Mouse (Mus musculus) cortical plate, adult 2 months (tissue): ENCODE data around the gene Trpv4. TPM values are rescaled to one million over a fixed set of nuclear protein-coding genes. Genes with fewer than 3 reads are reported as not detected.

Source experiments
- H3K27ac ChIP-seq: fragments of 200-500 bp; 2 replicates; pipeline ENCODE4 v1.5.1; 2012; ENCODE audit warnings: low read length, control low read depth, inconsistent platforms; ENCODE audit not compliant: insufficient read depth
- H3K4me1 ChIP-seq: fragments of 200-500 bp; 2 replicates; pipeline ENCODE4 v1.6.1; 2011; ENCODE audit warnings: low read length; ENCODE audit not compliant: control insufficient read depth, insufficient read depth
- H3K4me3 ChIP-seq: fragments of 200-500 bp; 2 replicates; pipeline ENCODE4 v1.5.1; 2011; ENCODE audit warnings: mild to moderate bottlenecking, low read length, control low read depth; ENCODE audit not compliant: insufficient read depth
- CTCF ChIP-seq: fragments of 200-500 bp; IDR thresholded peaks from 2 replicates; pipeline ENCODE4 v1.5.1; 2011; ENCODE audit warnings: mild to moderate bottlenecking, control low read depth, low read length; ENCODE audit not compliant: insufficient read depth; ENCODE audit errors: extremely low read depth
- POLR2A ChIP-seq: fragments of 200-500 bp; IDR thresholded peaks from 2 replicates; pipeline ENCODE4 v1.6.1; 2011; ENCODE audit warnings: mild to moderate bottlenecking, low read length, control low read depth; ENCODE audit not compliant: insufficient read depth; ENCODE audit errors: extremely low read depth
- polyA plus RNA-seq: library from polyadenylated mRNA; depleted of rRNA; stranded (reverse); fragments of >200 nt; gene quantifications from 2 replicates; pipeline ENCODE4 v1.2.3, GENCODE M21; 2012

Trpv4 gene
- polyA plus RNA-seq, 1 experiment, result 2.1 TPM

DNA sequence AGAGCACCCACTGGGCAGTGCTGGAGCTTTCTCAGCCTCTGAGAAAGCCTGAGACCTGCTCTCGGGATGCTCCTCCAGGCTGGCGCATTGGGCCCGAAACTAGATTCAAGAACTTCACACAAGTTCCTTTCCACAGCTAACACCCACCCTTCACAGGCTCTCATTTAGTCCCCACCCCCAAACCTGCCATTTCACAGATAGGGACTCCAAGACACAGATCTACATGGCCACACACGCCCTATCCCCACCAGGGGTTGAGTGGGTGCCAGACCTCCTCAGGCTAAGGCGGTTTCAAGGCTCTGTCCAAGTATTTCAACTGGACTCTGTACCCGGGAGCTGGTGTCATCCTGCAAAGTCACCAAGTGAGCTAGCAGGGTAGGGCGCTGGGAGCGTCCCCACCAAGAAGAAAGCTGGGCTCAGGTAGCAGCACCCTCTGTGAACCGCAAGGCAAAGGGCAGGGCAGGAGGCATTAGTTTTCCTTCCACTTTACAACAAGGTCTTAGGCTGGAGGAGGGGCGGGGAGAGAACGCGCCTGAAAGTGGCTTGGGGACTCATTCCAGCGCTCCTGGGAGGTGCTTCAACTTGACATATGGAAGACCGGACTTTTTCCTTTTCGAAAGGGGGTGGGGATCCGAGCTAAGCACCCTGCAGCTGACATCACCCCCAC, 31.6 kb upstream of the Trpv4 start:
- H3K27ac ChIP-seq, result no peak overlapping the region

DNA sequence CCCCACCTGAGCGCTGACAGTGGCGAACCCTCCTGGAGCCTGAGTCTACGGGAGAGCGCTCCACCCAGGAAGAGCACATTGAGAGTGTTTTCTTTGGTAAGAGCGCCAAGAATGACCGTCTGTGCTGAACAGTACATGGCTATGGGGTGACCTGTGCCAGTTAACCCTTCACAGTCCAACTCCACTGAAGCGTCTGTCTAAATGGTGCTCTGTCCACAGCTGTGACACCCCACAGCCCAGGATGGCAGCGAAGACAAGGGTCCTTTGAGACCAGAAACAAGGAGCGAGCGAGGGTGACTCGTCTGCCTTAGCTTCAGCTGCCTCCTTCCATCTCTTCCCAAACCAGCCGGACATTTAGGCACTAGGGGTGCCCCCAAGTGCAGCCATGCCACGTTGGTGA, 30.5 kb upstream of the Trpv4 start:
- H3K27ac ChIP-seq, result peak overlapping the region; percentile 63; the same call in 1 of the 2 replicates
- H3K4me1 ChIP-seq, result peaks cover 7% of the 10 kb centered on the region
- TF ChIP-seq CTCF, result no peak
- TF ChIP-seq POLR2A, result no peak
- H3K4me3 ChIP-seq, result no peak overlapping the region; the same call in 1 of the 2 replicates

More for the DNA sequence above, 31.6 kb upstream of the Trpv4 start:
- Histone ChIP-seq H3K4me3 (peak overlapping the region; percentile 65), H3K4me1 (peaks cover 7% of the 10 kb centered on the region)
- TF ChIP-seq POLR2A, result no peak
- TF ChIP-seq CTCF, result no peak

- Histone ChIP-seq H3K27ac (no peak overlapping the region), H3K4me3 (no peak overlapping the region), H3K4me1 (peaks cover 7% of the 10 kb centered on the region)
- TF ChIP-seq CTCF (no peak), POLR2A (no peak)
Observed at GRCm38 (mm10) chr5:114687901-114688300, 29.7 kb upstream of the Trpv4 start.

DNA sequence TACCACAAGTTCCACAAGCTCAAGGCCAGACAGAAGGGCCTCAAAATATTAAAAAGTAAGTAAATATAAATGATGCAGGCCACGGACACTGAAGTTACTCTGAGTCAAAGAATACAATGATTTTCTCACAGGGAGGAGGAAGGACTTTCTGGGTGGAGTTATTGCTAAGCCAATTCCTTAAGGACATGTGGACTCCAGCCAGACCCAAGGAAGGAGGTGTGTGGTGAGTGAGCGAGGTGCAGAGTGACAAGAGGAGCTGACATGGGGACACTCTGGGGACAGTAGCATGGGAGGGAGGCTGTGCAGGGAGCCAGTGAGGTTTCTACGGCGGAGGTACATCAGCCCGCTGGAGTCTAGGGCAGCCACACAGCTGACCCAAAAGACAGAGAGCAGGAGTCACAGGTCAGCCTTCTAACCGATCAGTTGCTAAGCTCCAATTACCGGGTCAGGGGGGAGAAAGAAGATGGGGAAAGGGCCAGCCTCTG, 28.5 kb upstream of the Trpv4 start:
- Histone ChIP-seq H3K27ac (no peak overlapping the region), H3K4me3 (no peak overlapping the region), H3K4me1 (peaks cover 7% of the 10 kb centered on the region)
- TF ChIP-seq POLR2A, result no peak
- no peak for TF ChIP-seq CTCF

- TF ChIP-seq POLR2A (no peak), CTCF (no peak)
- Histone ChIP-seq H3K4me1 (peaks cover 5% of the 10 kb centered on the region; the same call in 1 of the 2 replicates), H3K4me3 (no peak overlapping the region), H3K27ac (no peak overlapping the region)
Observed at GRCm38 (mm10) chr5:114685986-114686385, 27.8 kb upstream of the Trpv4 start.

DNA sequence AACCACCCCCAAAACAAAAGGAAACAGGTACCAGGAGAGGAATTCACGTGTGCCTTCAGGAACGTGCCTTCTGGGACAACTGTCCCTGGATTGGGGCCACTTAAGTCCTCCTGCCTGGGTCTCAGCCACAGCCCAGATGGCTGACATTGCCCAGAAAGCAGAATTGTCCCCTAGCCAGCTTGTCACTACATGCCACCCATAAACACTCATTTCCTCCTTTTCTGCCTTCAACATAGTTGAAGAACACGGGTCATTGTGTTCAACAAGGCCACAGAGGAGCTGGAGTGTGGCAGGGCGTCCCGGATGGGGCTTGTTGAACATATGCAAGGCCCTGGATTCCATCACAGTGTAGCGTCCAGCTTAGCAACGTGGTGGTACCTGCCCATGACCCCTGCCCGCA, 23.5 kb upstream of the Trpv4 start:
- Histone ChIP-seq H3K4me1 (no peaks in the 10 kb centered on the region), H3K27ac (no peak overlapping the region), H3K4me3 (no peak overlapping the region)
- TF ChIP-seq CTCF (no peak), POLR2A (no peak)

DNA sequence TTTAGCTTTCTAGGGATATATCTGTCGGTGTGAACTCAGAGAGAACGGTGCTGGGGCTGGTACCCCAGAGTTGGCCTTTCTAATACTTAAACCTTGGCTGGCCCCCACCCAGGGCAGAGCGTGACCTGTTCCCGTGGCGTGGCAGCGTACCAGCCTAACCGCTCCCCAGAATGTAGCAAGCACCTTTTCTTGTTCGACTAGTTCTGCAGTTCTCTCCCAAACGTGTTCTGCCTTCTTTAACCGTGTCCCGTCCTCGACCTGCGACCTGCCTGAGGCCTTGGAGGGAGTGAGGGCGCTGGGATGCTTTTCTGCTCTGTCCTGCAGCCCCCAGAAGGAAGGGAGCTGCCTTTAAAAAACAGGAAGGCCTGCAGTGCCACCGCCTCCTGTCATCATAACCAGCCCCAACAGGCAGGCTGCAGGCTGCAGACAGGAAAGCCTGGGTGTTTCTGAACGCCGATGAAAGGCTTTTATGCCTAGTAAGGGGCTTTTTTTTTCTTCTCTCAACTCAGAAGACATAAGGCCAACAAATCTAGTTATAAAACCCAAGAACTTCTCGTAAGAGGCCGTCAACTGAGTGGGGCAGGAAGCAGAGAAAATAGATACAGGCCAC, 22.6 kb upstream of the Trpv4 start:
- no peak for TF ChIP-seq POLR2A
- TF ChIP-seq CTCF, result no peak
- Histone ChIP-seq H3K4me1 (no peaks in the 10 kb centered on the region), H3K27ac (0 out of 2 replicates have a peak overlapping the region, but pooled peaks have one; percentile 17), H3K4me3 (no peak overlapping the region)

DNA sequence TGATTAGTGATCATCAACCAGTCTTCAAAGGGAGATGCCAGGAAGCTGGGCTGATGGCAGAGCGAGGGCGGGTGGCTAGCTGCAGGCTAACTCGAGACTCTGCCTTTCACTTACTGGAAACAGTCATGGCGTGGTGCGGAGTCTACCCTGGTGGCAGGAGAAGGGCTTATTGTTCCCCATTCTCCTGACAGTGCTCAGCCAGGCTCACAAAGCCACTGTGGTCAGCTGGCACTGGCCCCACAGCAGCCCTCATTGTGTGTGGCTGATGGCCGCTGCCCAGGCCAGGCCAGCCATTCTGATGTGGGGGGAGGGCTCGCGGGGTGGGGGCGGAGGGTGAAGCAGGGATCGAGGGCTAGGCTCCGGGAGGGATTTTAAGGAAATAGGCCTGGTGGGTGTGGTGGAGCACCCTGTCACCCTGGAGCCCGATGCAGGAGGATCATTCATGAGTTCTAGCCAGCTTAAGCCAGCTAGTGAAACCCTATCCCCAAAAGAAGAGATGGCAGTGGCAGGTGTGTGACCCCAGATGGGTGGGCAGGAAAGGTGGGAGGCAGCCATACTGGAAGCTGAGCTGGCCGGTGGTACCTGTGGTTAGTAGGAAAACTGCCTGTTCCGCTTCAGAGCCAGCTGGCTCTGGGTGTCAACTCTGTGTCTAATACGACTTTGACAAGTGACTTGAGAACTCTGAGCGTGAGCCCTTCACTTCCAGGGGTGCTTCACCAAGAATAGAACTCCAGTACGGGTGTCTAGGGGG, 21.8 kb upstream of the Trpv4 start:
- Histone ChIP-seq H3K4me1 (no peaks in the 10 kb centered on the region), H3K4me3 (no peak overlapping the region), H3K27ac (peak overlapping the region; percentile 20)
- TF ChIP-seq CTCF, result no peak
- TF ChIP-seq POLR2A, result no peak

- Histone ChIP-seq H3K4me3 (no peak overlapping the region), H3K27ac (no peak overlapping the region), H3K4me1 (no peaks in the 10 kb centered on the region)
- TF ChIP-seq POLR2A (no peak), CTCF (no peak)
Observed at GRCm38 (mm10) chr5:114674594-114674993, 16.4 kb upstream of the Trpv4 start.
